Mouse (Mus musculus) lung, embryonic 14.5 days (tissue): ENCODE results near the gene Coq9. TPM values are rescaled to one million over a fixed set of nuclear protein-coding genes. Genes with fewer than 3 reads are reported as not detected.
A peak's percentile ranks its signal among the peaks of the same experiment; 100 is the strongest.

Source experiments
- ATAC-seq: fragments of 200-750 bp; cut with Nextera tagmentation; 2 replicates; pipeline ENCODE4 v1.8.0; 2017; ENCODE audit warnings: mild to moderate bottlenecking, moderate TSS enrichment, moderate library complexity; ENCODE audit not compliant: insufficient read depth
- DNase-seq: peaks from one replicate; pipeline ENCODE4 v3.0.0-alpha.2; 2015
- H3K27ac ChIP-seq: fragments of 300-500 bp; sonication (generic); 2 replicates; pipeline ENCODE4 v1.5.1; 2014; ENCODE audit warnings: low read depth, mild to moderate bottlenecking, moderate library complexity
- H3K27me3 ChIP-seq: fragments of 300-500 bp; sonication (generic); 2 replicates; pipeline ENCODE4 v1.6.1; 2014; ENCODE audit warnings: low read length, control low read depth; ENCODE audit not compliant: insufficient read depth
- H3K36me3 ChIP-seq: fragments of 300-500 bp; sonication (generic); 2 replicates; pipeline ENCODE4 v1.6.1; 2014; ENCODE audit warnings: control low read depth; ENCODE audit not compliant: insufficient read depth
- H3K4me1 ChIP-seq: fragments of 300-500 bp; sonication (generic); 2 replicates; pipeline ENCODE4 v1.6.1; 2014; ENCODE audit warnings: antibody characterized with exemption, control low read depth; ENCODE audit not compliant: insufficient read depth
- H3K4me2 ChIP-seq: fragments of 300-500 bp; sonication (generic); 2 replicates; pipeline ENCODE4 v1.6.1; 2014; ENCODE audit warnings: mild to moderate bottlenecking
- H3K4me3 ChIP-seq: fragments of 300-500 bp; sonication (generic); 2 replicates; pipeline ENCODE4 v1.5.1; 2014; ENCODE audit warnings: low read depth, low read length
- H3K9ac ChIP-seq: fragments of 300-500 bp; sonication (generic); 2 replicates; pipeline ENCODE4 v1.6.1; 2014
- H3K9me3 ChIP-seq: fragments of 300-500 bp; sonication (generic); 2 replicates; pipeline ENCODE4 v1.6.1; 2016; ENCODE audit warnings: low read depth, low read length, control low read depth
- CTCF ChIP-seq: IDR thresholded peaks from 2 replicates; pipeline ENCODE4 v1.5.1; 2016; ENCODE audit warnings: antibody characterized with exemption, low read depth
- WGBS: fragments of 180-500 bp; shearing (Covaris S2); extraction: QIAGEN DNeasy Blood & Tissue Kit; methylation state at CpG from one replicate; pipeline ENCODE4 v1.1.7; 2014; 5-methylcytosine and 5-hydroxymethylcytosine counted together
- polyA plus RNA-seq: library from polyadenylated mRNA; unstranded; fragments of >200 nt; fragmentation: Nextera tagmentation; extraction: Ambion mirVana; gene quantifications from 2 replicates; pipeline ENCODE4 v1.2.1, GENCODE M21; 2014

Coq9 gene
- polyA plus RNA-seq, 1 experiment from 2014 or later: 58.3 TPM

GRCm38 (mm10) chr8:94900617-94901016 is 62.5 kb downstream of the Coq9 start:
- H3K9ac ChIP-seq: no peak overlapping the region

GRCm38 (mm10) chr8:94901031-94901430 is 62.9 kb downstream of the Coq9 start:
- 0 out of 2 replicates have a peak overlapping the region, but pooled peaks have one; percentile 9 for H3K9ac ChIP-seq
- ATAC-seq: peak; percentile 25; the same call in 1 of the 2 replicates
- 9% methylated on average over 5 of the region's 5 CpGs for WGBS
- H3K4me2 ChIP-seq: 0 out of 2 replicates have a peak overlapping the region, but pooled peaks have one; percentile 12
- H3K4me3 ChIP-seq: no peak overlapping the region
- peaks cover 17% of the 10 kb centered on the region for H3K4me1 ChIP-seq
- peak; percentile 31 for DNase-seq
- H3K36me3 ChIP-seq: peaks cover 32% of the 10 kb centered on the region
- H3K27ac ChIP-seq: peak overlapping the region; percentile 75
- no peaks in the 10 kb centered on the region for H3K9me3 ChIP-seq
- no peak for TF ChIP-seq CTCF
- H3K27me3 ChIP-seq: no peaks in the 10 kb centered on the region

More at GRCm38 (mm10) chr8:94900617-94901016, 62.5 kb downstream of the Coq9 start:
- H3K36me3 ChIP-seq: peaks cover 28% of the 10 kb centered on the region
- ATAC-seq (no peak), DNase-seq (no peak)
- no peak overlapping the region for H3K4me3 ChIP-seq
- H3K9me3 ChIP-seq: no peaks in the 10 kb centered on the region
- WGBS: 16% methylated on average over 6 of the region's 6 CpGs
- H3K27me3 ChIP-seq: no peaks in the 10 kb centered on the region
- 0 out of 2 replicates have a peak overlapping the region, but pooled peaks have one; percentile 12 for H3K4me2 ChIP-seq
- peaks cover 17% of the 10 kb centered on the region for H3K4me1 ChIP-seq
- TF ChIP-seq CTCF: no peak
- H3K27ac ChIP-seq: peak overlapping the region; percentile 75

- Histone ChIP-seq H3K27ac (no peak overlapping the region), H3K4me2 (no peak overlapping the region), H3K4me1 (peaks cover 17% of the 10 kb centered on the region)
These were observed 65.6 kb downstream of the Coq9 start for GRCm38 (mm10) chr8:94903709-94904108.

More at GRCm38 (mm10) chr8:94903709-94904108, 65.6 kb downstream of the Coq9 start:
- no peaks in the 10 kb centered on the region for H3K9me3 ChIP-seq
- H3K27me3 ChIP-seq: no peaks in the 10 kb centered on the region
- TF ChIP-seq CTCF: no peak
- no peak overlapping the region for H3K4me3 ChIP-seq
- ATAC-seq (no peak), DNase-seq (no peak)
- peaks cover 57% of the 10 kb centered on the region for H3K36me3 ChIP-seq
- 70% methylated on average over 12 of the region's 12 CpGs for WGBS
- H3K9ac ChIP-seq: no peak overlapping the region

Other genes with a start within 250 kb of the Coq9 start
- 34.2 and 35.0 TPM in 2 replicates for gene Rspry1, start 236.4 kb upstream of the Coq9 start, polyA plus RNA-seq
- 51.2 and 52.0 TPM in 2 replicates for gene Fam192a, start 236.3 kb upstream of the Coq9 start, polyA plus RNA-seq
- gene Arl2bp, start 171.7 kb upstream of the Coq9 start, polyA plus RNA-seq: 68.8 and 78.7 TPM in 2 replicates
- 4.2 and 4.4 TPM in 2 replicates for gene Pllp, start 142.0 kb upstream of the Coq9 start, polyA plus RNA-seq
- not detected in 2 replicates for gene Ccl22, start 92.7 kb upstream of the Coq9 start, polyA plus RNA-seq
- gene Cx3cl1, start 66.3 kb upstream of the Coq9 start, polyA plus RNA-seq: 7.3 and 8.0 TPM in 2 replicates
- not detected in 2 replicates for gene Ccl17, start 27.9 kb upstream of the Coq9 start, polyA plus RNA-seq
- 96.0 and 105 TPM in 2 replicates for gene Ciapin1, start within 50 bp of the Coq9 start, polyA plus RNA-seq
- gene Polr2c, start 19.1 kb downstream of the Coq9 start, polyA plus RNA-seq: 162 and 169 TPM in 2 replicates
- gene Dok4, start 38.0 kb downstream of the Coq9 start, polyA plus RNA-seq: 32.5 and 36.5 TPM in 2 replicates
- gene Ccdc102a, start 79.8 kb downstream of the Coq9 start, polyA plus RNA-seq: 29.9 and 34.1 TPM in 2 replicates
- gene Adgrg5, start 85.4 kb downstream of the Coq9 start, polyA plus RNA-seq: 0.18 and 0.21 TPM in 2 replicates
- gene Adgrg1, start 136.4 kb downstream of the Coq9 start, polyA plus RNA-seq: 33.8 and 45.3 TPM in 2 replicates
- 4.0 and 4.7 TPM in 2 replicates for gene Adgrg3, start 179.4 kb downstream of the Coq9 start, polyA plus RNA-seq
- 0.07 TPM in 1 of 2 replicates, not detected in the other for gene Drc7, start 216.8 kb downstream of the Coq9 start, polyA plus RNA-seq
- 19.4 and 23.1 TPM in 2 replicates for gene Katnb1, start 242.9 kb downstream of the Coq9 start, polyA plus RNA-seq